Mouse (Mus musculus): ENCODE measurements around the gene Mageh1. TPM values are rescaled to one million over a fixed set of nuclear protein-coding genes. Genes with fewer than 3 reads are reported as not detected.
"Not testable (repeated sequence)": the region's sequence is repeated elsewhere in the genome, so short reads cannot be mapped to it uniquely, and the experiment has no call there.

Mageh1 gene
- 5.4 and 7.5 TPM in 2 replicates for polyA plus RNA-seq (2012; ENCODE audit: insufficient read depth, insufficient read length, missing spikeins)

DNA sequence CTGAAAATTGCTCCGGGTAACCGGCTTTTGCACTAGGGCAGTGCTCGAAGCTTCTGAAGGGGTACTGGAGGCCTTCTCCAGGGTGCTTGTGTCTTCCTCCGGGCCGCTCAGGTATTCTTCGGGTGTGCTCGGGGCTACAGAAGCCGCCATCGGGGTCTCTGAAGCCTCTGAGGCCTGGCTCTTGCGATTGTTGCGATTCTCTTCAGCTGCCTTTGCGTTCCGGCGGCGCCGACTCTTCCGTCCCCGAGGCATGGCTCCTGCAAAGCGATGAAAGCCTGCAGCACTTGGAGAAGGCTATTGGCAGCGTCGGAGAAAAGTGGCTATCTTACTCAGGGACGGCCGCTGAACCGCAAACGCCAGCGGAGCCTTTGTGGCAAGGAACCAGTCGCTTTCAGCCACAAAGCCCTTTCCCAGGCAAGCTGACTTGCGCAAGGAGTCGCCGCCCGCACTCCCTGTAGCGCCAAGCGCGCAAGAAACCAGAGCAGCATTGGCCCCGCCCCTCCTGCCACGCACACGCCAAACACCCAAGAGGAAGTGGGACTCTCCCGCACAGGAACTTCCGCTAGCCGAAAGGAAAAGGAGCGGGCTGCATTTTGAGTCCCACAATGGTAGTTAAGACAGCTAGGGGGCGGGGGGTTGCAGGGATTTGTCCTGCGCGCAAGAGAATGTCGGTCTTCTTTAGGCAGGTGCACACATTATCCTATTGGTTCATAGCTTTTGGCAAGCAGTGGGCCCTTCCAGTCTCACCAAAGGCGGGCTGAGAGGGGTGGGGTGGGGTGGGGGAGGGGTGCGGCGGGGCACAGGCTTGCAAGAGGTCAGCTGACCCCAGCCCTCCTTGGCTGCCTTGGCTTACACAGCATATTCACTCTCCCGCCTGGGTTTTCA, at the start of gene Mageh1:
Gene Mageh1 (minus strand): TSS at position 489 of the 885 bp plus-strand sequence.
- no peaks in the 10 kb centered on the region for H3K4me1 ChIP-seq (ENCODE audit: control insufficient read depth, insufficient read depth, insufficient read length, low read length)
- H3K27ac ChIP-seq (replicated peaks; ENCODE audit: low read depth, low read length) = no peak within 1 kb of the TSS
- peak within 1 kb of the TSS; percentile 71 for H3K4me3 ChIP-seq (ENCODE audit: insufficient read depth, low read depth, low read length)

DNA sequence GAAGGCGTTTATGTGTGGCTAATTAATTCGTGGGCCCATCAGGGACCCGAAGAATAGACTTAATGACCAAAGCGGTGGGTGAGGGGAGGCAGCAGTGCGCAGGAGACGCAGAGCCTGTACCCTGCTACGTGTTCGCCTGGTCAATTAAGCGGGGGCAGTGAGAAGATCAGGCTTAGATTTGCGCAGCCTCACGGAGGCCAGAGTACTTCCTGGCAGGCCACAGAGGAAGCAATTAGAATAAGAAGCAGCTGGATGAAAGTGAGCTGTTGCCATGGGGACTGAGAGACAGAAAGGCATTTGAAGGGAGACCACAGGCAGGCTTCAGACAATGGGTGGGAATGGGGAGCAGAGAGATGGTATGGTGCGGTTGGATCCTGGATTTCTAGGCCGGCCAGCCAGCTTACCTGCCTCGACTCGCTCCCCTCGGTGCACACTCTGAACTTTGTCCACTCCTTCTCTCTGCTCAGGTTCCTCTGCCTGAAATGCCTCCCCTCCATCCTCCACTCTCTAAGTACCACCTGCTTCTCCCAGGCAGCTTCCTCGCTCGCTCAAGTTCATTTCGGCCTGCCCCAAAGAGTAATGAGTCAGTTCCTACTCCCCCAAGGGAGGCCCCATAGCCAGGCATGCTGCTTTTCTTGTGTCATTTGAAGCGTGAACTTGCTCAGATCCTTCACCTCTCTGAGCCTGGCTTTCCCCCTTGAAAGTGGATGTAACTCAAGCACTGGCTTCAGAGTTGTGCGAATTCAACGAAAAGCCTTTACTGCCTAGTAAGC, 783 bp upstream of the Mageh1 start:
- not testable (repeated sequence) for H3K4me1 ChIP-seq (ENCODE audit: control insufficient read depth, insufficient read depth, insufficient read length, low read length); H3K27ac ChIP-seq (replicated peaks; ENCODE audit: low read depth, low read length)
- peak overlapping the region; percentile 18; the same call in 1 of the 2 replicates for H3K4me3 ChIP-seq (ENCODE audit: insufficient read depth, low read depth, low read length)

DNA sequence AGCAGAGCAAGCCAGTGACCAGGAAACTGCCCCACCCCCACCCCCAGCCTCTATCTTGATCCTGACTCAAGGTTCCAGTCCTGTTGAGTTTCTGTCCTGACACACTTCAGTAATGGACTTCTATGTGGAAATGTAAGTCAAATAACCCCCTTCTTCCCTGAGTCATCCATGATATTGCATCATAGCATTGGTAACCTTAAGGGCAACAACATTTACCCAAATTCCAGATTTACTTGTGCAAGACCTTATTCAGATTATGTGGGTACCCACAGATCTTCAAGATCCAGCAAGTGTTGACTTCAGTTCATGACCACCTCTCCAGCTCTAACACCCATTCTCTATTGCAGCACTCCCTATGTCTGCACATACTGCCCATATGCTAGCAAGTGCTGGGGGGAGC, 5.8 kb downstream of the Mageh1 start:
- H3K27ac ChIP-seq (replicated peaks; ENCODE audit: low read depth, low read length); H3K4me3 ChIP-seq (ENCODE audit: insufficient read depth, low read depth, low read length); H3K4me1 ChIP-seq (ENCODE audit: control insufficient read depth, insufficient read depth, insufficient read length, low read length): not testable (repeated sequence)

DNA sequence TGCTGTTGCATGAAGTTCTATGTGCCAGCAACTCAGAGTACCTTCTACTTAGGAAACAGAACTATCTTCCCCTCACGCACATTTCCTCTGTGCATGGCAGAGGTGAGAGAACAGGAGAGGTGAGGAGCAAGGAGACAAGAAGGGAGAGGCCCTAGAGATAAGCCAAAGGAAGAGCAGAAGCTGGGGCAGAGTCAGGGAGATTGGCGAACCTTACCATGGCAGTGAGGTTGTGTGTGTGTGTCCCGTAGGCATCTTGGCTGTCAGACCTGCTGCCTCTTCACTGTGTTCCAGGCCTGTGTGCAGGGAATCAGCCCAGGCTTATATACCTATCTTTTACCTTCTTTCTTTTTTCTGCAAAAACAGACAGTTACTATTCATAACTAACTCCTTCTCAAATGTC, 11.7 kb downstream of the Mageh1 start:
- not testable (repeated sequence) for H3K27ac ChIP-seq (replicated peaks; ENCODE audit: low read depth, low read length); H3K4me3 ChIP-seq (ENCODE audit: insufficient read depth, low read depth, low read length); H3K4me1 ChIP-seq (ENCODE audit: control insufficient read depth, insufficient read depth, insufficient read length, low read length)

DNA sequence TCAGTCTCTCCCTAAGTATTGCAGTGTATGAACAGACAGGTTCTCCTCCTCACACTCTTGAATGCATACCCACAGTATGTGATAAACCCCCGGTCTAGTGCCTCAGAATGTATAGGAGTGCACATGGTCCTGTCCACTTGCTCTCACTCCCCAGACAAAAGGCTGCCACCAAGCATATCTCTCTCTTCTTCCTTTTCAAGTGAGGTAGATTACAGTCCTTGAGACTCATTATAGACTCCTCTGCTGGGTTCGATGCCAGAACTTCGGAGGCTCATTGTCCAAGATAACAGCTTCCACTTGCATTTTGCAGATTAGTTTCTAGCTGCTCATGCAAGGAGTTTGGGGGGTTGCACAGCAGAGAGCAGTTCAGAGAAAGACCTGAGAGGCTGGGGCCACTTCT, 12.1 kb downstream of the Mageh1 start:
- not testable (repeated sequence) for H3K4me1 ChIP-seq (ENCODE audit: control insufficient read depth, insufficient read depth, insufficient read length, low read length); H3K4me3 ChIP-seq (ENCODE audit: insufficient read depth, low read depth, low read length); H3K27ac ChIP-seq (replicated peaks; ENCODE audit: low read depth, low read length)

DNA sequence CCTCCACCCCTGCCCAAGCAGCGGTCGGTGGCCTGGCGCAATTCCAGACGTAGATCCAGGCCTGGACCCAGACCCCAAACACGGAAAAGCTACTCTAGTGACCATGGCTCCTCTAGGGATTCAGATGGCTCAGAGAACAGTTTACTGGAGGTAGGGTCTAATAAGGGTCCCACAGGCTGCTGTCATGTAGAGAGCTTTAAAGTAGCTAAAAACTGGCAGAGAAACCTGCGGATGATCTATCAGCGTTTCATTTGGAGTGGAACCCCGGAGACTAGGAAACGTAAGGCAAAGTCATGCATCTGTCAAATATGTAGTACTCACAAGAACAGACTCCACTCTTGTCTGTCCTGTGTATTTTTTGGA, 29.7 kb downstream of the Mageh1 start:
- Histone ChIP-seq H3K4me3 (ENCODE audit: insufficient read depth, low read depth, low read length) (peak overlapping the region; percentile 45), H3K27ac (replicated peaks; ENCODE audit: low read depth, low read length) (no peak overlapping the region), H3K4me1 (ENCODE audit: control insufficient read depth, insufficient read depth, insufficient read length, low read length) (no peaks in the 10 kb centered on the region)

DNA sequence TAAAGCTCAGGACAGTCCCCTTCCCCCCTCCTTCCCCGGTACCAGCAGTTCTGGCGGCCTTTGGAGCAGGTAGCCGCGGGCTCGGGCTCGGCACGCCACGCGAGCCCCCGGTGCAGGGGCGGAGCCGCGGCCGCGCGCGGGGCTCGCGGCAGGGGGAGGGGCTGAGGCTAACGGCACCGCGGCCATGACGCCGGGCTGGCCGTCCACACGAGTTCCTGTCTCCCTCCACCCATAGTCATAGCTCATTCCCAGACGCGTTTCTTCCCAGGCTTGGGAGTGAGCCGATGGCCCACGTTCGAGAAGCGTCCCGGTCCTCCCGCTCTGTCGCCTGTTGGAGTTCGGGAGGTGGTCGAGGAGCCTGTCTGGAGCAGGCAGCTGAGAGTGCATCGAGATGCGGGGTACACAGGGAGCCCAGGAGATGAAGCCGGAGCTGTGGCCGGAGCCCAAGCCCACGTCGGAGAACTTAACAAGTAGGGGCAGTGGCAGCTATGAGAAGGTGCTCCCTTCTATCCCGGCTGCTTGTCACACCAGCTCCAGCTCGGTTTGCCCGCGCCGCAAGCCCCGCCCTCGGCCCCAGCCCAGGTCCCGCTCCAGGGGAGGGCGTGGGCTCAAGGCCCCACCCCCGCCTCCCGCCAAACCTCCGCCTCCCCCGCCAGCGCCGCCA, 30.2 kb downstream of the Mageh1 start:
- Histone ChIP-seq H3K27ac (replicated peaks; ENCODE audit: low read depth, low read length) (no peak overlapping the region), H3K4me3 (ENCODE audit: insufficient read depth, low read depth, low read length) (peak overlapping the region; percentile 80), H3K4me1 (ENCODE audit: control insufficient read depth, insufficient read depth, insufficient read length, low read length) (no peaks in the 10 kb centered on the region)

DNA sequence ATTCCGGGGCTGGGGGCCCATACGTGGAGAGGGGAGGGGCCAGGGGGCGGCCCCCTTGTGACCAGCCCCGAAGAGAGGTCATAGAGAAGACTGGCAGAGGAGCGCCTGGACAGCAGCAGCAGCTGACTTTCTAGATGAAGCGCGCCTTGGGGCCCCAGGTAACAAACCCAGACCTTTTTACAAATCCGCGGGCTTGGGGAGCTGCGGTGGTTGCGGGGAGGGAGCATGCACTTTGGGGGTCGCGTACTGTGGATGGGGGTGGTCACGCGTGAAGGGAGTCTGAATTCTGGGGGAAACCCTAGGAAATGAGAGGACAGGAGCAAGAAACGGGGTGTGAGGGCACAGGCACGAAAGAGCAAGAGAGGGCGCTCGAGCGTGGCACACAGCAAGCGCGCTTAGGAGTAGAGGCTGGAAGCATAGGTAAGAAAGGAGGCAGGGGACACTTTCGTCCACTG, 31.0 kb downstream of the Mageh1 start, which contains the start of gene Usp51:
Gene Usp51 (plus strand): TSS at position 83 of the 455 bp plus-strand sequence.
- Histone ChIP-seq H3K27ac (replicated peaks; ENCODE audit: low read depth, low read length) (no peak within 1 kb of the TSS), H3K4me1 (ENCODE audit: control insufficient read depth, insufficient read depth, insufficient read length, low read length) (no peaks in the 10 kb centered on the region), H3K4me3 (ENCODE audit: insufficient read depth, low read depth, low read length) (peak within 1 kb of the TSS; percentile 80)

DNA sequence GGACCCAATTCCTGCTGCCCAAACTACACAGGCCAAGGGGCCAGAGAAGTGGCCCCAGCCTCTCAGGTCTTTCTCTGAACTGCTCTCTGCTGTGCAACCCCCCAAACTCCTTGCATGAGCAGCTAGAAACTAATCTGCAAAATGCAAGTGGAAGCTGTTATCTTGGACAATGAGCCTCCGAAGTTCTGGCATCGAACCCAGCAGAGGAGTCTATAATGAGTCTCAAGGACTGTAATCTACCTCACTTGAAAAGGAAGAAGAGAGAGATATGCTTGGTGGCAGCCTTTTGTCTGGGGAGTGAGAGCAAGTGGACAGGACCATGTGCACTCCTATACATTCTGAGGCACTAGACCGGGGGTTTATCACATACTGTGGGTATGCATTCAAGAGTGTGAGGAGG, 41.3 kb downstream of the Mageh1 start:
- not testable (repeated sequence) for H3K27ac ChIP-seq (replicated peaks; ENCODE audit: low read depth, low read length); H3K4me3 ChIP-seq (ENCODE audit: insufficient read depth, low read depth, low read length); H3K4me1 ChIP-seq (ENCODE audit: control insufficient read depth, insufficient read depth, insufficient read length, low read length)

DNA sequence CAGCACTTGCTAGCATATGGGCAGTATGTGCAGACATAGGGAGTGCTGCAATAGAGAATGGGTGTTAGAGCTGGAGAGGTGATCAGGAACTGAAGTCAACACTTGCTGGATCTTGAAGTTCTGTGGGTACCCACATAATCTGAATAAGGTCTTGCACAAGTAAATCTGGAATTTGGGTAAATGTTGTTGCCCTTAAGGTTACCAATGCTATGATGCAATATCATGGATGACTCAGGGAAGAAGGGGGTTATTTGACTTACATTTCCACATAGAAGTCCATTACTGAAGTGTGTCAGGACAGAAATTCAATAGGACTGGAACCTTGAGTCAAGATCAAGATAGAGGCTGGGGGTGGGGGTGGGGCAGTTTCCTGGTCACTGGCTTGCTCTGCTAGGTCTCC, 47.5 kb downstream of the Mageh1 start:
- H3K27ac ChIP-seq (replicated peaks; ENCODE audit: low read depth, low read length); H3K4me1 ChIP-seq (ENCODE audit: control insufficient read depth, insufficient read depth, insufficient read length, low read length); H3K4me3 ChIP-seq (ENCODE audit: insufficient read depth, low read depth, low read length): not testable (repeated sequence)

Other genes starting within 250 kb of the Mageh1 start
- not detected in 2 replicates for gene Usp51, start 31.1 kb downstream of the Mageh1 start, polyA plus RNA-seq (2012; ENCODE audit: insufficient read depth, insufficient read length, missing spikeins)
- gene Foxr2, start 81.2 kb upstream of the Mageh1 start, polyA plus RNA-seq (2012; ENCODE audit: insufficient read depth, insufficient read length, missing spikeins) = not detected in 2 replicates
- 2.0 and 2.8 TPM in 2 replicates for gene Rragb, start 102.4 kb upstream of the Mageh1 start, polyA plus RNA-seq (2012; ENCODE audit: insufficient read depth, insufficient read length, missing spikeins)
- gene Klf8, start 199.9 kb upstream of the Mageh1 start, polyA plus RNA-seq (2012; ENCODE audit: insufficient read depth, insufficient read length, missing spikeins) = 0.42 TPM in 1 of 2 replicates, not detected in the other

All from brown adipose tissue, adult 24 weeks (tissue).